Mouse (Mus musculus) lung, embryonic 14.5 days (tissue): Measurements from ENCODE around the gene Zfp58. TPM values are rescaled to one million over a fixed set of nuclear protein-coding genes. Genes with fewer than 3 reads are reported as not detected.
"Not testable (repeated sequence)": the region's sequence is repeated elsewhere in the genome, so short reads cannot be mapped to it uniquely, and the experiment has no call there.

Experiments used
- ATAC-seq: fragments of 200-750 bp; cut with Nextera tagmentation; 2 replicates; pipeline ENCODE4 v1.8.0; 2017; ENCODE audit warnings: mild to moderate bottlenecking, moderate TSS enrichment, moderate library complexity; ENCODE audit not compliant: insufficient read depth
- DNase-seq: peaks from one replicate; pipeline ENCODE4 v3.0.0-alpha.2; 2015
- H3K27ac ChIP-seq: fragments of 300-500 bp; sonication (generic); 2 replicates; pipeline ENCODE4 v1.5.1; 2014; ENCODE audit warnings: low read depth, mild to moderate bottlenecking, moderate library complexity
- H3K27me3 ChIP-seq: fragments of 300-500 bp; sonication (generic); 2 replicates; pipeline ENCODE4 v1.6.1; 2014; ENCODE audit warnings: low read length, control low read depth; ENCODE audit not compliant: insufficient read depth
- H3K36me3 ChIP-seq: fragments of 300-500 bp; sonication (generic); 2 replicates; pipeline ENCODE4 v1.6.1; 2014; ENCODE audit warnings: control low read depth; ENCODE audit not compliant: insufficient read depth
- H3K4me1 ChIP-seq: fragments of 300-500 bp; sonication (generic); 2 replicates; pipeline ENCODE4 v1.6.1; 2014; ENCODE audit warnings: antibody characterized with exemption, control low read depth; ENCODE audit not compliant: insufficient read depth
- H3K4me2 ChIP-seq: fragments of 300-500 bp; sonication (generic); 2 replicates; pipeline ENCODE4 v1.6.1; 2014; ENCODE audit warnings: mild to moderate bottlenecking
- H3K4me3 ChIP-seq: fragments of 300-500 bp; sonication (generic); 2 replicates; pipeline ENCODE4 v1.5.1; 2014; ENCODE audit warnings: low read depth, low read length
- H3K9ac ChIP-seq: fragments of 300-500 bp; sonication (generic); 2 replicates; pipeline ENCODE4 v1.6.1; 2014
- H3K9me3 ChIP-seq: fragments of 300-500 bp; sonication (generic); 2 replicates; pipeline ENCODE4 v1.6.1; 2016; ENCODE audit warnings: low read depth, low read length, control low read depth
- CTCF ChIP-seq: IDR thresholded peaks from 2 replicates; pipeline ENCODE4 v1.5.1; 2016; ENCODE audit warnings: antibody characterized with exemption, low read depth
- WGBS: fragments of 180-500 bp; shearing (Covaris S2); extraction: QIAGEN DNeasy Blood & Tissue Kit; methylation state at CpG from one replicate; pipeline ENCODE4 v1.1.7; 2014; 5-methylcytosine and 5-hydroxymethylcytosine counted together
- polyA plus RNA-seq: library from polyadenylated mRNA; unstranded; fragments of >200 nt; fragmentation: Nextera tagmentation; extraction: Ambion mirVana; gene quantifications from 2 replicates; pipeline ENCODE4 v1.2.1, GENCODE M21; 2014

Zfp58 gene
- polyA plus RNA-seq, 1 experiment from 2014 or later: 12.7 TPM

DNA sequence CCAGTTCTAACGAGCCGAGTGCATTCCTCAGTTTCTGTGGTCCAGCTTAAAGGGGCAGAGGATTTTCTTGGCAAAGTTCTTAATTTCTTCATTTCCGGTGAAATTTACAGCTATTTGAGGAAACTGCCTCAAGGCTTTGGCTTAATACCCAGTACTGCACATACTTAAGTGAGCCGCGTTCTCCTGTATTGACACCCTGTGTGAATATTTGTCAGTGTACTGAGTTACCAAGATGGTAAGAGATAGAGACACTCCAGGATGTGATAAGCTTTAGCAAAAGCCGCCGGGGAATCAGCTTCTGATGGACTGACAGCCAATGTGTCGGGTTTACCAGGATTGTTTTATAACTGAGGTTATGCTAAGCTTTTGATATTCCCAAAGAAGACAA lies 15.9 kb downstream of the Zfp58 start:
- Histone ChIP-seq H3K27ac (no peak overlapping the region; the same call in 1 of the 2 replicates), H3K4me1 (0 out of 2 replicates have a peak, but pooled peaks cover 4% of the 10 kb centered on the region), H3K27me3 (no peaks in the 10 kb centered on the region), H3K4me2 (peak overlapping the region; percentile 67), H3K4me3 (peak overlapping the region; percentile 56), H3K9ac (peak overlapping the region; percentile 65), H3K36me3 (no peaks in the 10 kb centered on the region), H3K9me3 (no peaks in the 10 kb centered on the region)
- ATAC-seq: peak; percentile 64
- TF ChIP-seq CTCF: no peak
- 37% methylated on average over 8 of the region's 8 CpGs for WGBS
- no peak for DNase-seq

DNA sequence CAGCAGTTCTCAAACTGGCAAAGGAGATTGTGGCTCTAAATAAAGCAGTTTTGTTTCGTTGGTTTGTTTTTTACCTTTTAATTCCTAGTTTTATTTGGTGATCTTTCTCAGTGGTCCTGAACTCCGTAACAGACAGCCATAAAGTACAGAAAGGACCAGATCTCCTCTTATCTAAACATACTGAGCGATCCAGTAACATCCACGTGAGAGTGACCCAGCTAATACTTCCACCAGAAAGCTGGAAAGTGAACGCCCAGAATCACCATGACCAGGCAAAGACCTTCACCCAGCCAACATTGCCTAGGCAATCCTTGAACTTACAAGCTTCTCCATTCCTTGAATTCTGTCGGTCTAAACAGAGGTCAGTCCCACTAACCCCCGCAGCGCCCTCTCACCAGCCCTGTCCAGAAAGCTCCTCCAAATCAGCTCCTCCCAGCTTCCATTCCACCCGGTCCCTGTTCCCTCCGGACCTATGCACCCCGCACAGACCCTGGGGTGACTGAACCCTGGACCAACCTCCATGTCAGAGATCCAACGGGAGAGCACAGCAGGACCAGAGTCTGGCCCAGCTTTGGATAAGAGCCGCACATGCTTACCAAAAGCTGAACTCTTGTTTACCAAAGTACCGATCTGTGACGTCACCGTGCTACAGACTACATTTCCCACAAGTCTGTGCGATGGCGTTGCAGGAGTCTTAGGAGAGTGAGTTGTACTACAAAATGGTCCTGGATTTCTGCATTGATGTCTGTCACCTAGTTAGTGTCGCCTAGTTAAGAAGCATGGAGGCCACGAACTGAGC lies 16.5 kb downstream of the Zfp58 start, which contains the start of gene Zfp874b:
TSS of gene Zfp874b (minus strand) at position 634 of the 799 bp plus-strand sequence.
- 4% methylated on average over 20 of the region's 20 CpGs for WGBS
- Histone ChIP-seq H3K36me3 (no peaks in the 10 kb centered on the region), H3K27ac (peak within 1 kb of the TSS; percentile 18; the same call in 1 of the 2 replicates), H3K9me3 (no peaks in the 10 kb centered on the region), H3K9ac (peak within 1 kb of the TSS; percentile 65), H3K4me1 (0 out of 2 replicates have a peak, but pooled peaks cover 4% of the 10 kb centered on the region), H3K27me3 (no peaks in the 10 kb centered on the region), H3K4me3 (peak within 1 kb of the TSS; percentile 56), H3K4me2 (peak within 1 kb of the TSS; percentile 67)
- ATAC-seq: peak; percentile 95
- no peak for TF ChIP-seq CTCF
- DNase-seq: peak; percentile 96

DNA sequence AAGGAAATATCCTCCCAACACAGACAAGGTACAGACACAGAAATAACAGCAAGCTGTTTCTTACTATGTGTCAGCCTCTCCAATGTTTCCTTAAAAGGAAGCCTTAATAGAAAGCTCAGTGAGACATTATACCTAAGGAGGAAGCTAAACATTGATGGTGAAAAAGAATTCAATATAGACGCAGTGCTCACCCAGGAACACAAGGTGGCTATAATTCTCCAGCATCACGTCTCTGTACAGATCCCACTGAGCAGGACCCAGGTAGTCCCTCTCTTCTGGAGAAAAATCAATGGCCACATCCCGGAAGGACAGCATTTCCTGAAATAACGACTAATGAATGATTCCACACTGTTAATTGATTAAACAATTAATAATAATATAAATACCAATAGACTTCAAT lies 18.8 kb downstream of the Zfp58 start:
- H3K4me2 ChIP-seq: no peak overlapping the region
- H3K27ac ChIP-seq: no peak overlapping the region
- 0 out of 2 replicates have a peak, but pooled peaks cover 4% of the 10 kb centered on the region for H3K4me1 ChIP-seq
- H3K4me3 ChIP-seq: no peak overlapping the region
- H3K9ac ChIP-seq: no peak overlapping the region
- H3K27me3 ChIP-seq: no peaks in the 10 kb centered on the region
- no peaks in the 10 kb centered on the region for H3K36me3 ChIP-seq
- TF ChIP-seq CTCF: no peak
- H3K9me3 ChIP-seq: no peaks in the 10 kb centered on the region
- DNase-seq (no peak), ATAC-seq (no peak)
- 60% methylated on average over 4 of the region's 4 CpGs for WGBS

DNA sequence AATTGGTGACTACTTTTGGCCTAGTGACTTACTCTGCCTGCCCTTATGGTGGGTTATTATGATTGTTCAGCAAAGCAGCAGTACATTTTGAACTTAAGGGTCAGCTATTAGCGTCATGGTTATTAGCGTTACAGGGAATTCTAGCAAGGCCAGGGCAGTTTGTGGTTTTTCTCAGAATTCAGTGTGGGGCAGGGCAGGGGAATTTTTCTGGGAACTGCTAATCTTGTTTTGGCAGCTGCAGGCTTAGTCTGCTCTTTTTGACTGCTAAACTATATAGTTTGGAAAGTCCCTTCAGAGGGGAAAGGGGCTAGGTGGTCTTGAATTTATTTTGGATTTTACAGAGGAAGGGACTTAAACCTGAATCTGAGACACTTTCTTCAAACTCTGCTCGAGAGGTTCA lies 31.1 kb downstream of the Zfp58 start:
- 93% methylated on average over 3 of the region's 3 CpGs for WGBS
- TF ChIP-seq CTCF: no peak
- no peak overlapping the region for H3K27ac ChIP-seq
- H3K4me3 ChIP-seq: no peak overlapping the region
- H3K9me3 ChIP-seq: no peaks in the 10 kb centered on the region; the same call in 1 of the 2 replicates
- peaks cover 11% of the 10 kb centered on the region for H3K36me3 ChIP-seq
- no peak for DNase-seq
- no peaks in the 10 kb centered on the region for H3K27me3 ChIP-seq
- no peak overlapping the region for H3K4me2 ChIP-seq
- H3K4me1 ChIP-seq: no peaks in the 10 kb centered on the region
- H3K9ac ChIP-seq: no peak overlapping the region
- ATAC-seq: no peak

DNA sequence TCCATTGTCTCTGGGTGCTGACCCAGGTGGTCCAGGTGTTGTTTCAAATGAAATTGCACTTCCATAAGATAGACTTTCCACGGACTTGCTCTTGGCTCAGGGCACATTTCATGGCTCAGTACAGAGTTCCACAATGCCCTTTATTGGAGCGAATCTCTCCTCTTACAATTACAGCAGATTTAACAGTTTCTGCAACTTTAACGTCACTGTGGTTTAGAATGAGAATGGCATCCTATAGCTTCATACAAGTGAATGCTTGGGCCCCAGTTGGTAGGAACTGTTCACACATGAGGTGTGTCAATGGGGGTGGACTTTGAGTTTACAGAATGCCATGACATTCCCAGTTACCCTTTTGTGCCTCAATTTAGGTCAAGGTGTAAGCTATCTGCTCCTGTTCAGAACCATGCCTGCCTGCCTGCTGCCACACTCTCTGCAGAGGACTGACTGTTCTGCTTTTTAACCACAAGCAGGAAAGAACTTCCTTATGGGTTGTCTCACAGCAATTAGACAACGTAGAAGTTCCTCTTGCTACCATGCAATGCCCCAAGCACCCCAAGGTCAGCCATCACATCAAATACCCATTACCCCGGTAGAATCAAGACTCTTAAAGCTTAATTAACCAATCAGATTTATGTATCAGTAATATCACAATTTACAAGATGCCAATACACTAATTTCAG lies 36.7 kb downstream of the Zfp58 start:
- H3K9me3 ChIP-seq, H3K9ac ChIP-seq, H3K4me1 ChIP-seq, H3K4me2 ChIP-seq, DNase-seq, H3K27me3 ChIP-seq, H3K4me3 ChIP-seq, H3K36me3 ChIP-seq, ATAC-seq, H3K27ac ChIP-seq: not testable (repeated sequence)
- 86% methylated on average over 2 of the region's 5 CpGs for WGBS

DNA sequence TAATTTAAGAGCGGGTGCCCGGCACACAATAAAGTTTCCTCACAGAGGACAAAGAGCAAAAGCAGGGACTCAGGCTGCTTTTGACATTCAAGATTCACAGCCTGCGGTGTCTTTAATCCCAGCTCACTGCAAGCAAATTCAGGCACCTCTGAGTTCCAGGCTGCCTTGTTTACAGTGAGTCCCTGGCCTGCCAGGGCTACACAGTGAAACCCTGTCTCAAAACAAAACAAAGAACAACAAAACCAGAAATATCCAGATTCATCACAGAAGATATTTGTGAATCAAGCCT lies 48.4 kb downstream of the Zfp58 start:
- H3K27ac ChIP-seq: 0 out of 2 replicates have a peak overlapping the region, but pooled peaks have one; percentile 4
- H3K4me2 ChIP-seq: peak overlapping the region; percentile 59
- 6% methylated on average over 3 of the region's 3 CpGs for WGBS
- DNase-seq (no peak), ATAC-seq (0 out of 2 replicates have a peak, but pooled peaks have one; percentile 22)
- H3K4me3 ChIP-seq: peak overlapping the region; percentile 55
- peaks cover 7% of the 10 kb centered on the region; the same call in 1 of the 2 replicates for H3K36me3 ChIP-seq
- peak overlapping the region; percentile 51 for H3K9ac ChIP-seq
- H3K9me3 ChIP-seq: no peaks in the 10 kb centered on the region
- H3K4me1 ChIP-seq: no peaks in the 10 kb centered on the region
- no peak for TF ChIP-seq CTCF
- H3K27me3 ChIP-seq: no peaks in the 10 kb centered on the region
